Comparison of ENCODE assay signal across 7 mouse cellular contexts in the genomic region with DNA sequence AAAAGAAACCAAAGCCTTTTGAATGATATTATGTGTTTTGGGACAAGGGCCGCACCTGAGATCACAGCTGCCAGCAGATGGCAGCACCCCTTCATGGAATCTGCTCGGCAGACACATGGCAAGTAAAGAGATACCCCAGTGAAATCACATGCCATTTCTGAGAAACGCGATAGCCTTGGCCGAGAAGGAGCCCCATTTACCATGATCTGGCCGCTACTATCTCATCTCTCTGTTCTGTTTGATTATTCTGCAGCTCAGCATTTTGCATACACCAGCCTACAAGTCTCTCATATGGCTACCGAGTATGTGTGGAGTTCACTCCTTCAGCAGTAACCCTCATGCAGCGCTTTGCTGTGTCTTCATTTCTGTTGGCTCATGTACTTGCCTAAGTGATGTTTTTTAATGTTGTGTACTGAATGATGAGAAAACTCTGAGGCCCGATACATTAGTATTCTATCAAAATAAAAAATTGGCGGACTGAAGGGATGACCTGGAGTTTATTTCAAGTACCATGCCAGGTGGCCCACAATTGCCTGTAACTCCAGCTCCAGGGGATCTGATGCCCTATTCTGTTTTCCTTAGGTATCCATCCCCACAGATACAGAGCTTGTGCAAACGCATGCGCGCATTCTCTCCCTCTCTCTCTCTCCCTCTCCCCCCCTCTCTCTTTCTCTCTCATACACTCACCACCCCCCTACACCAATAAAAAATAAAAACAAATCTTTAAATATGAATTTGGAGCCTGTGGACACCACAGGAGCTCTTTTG.
DNase-seq lines count a peak whose midpoint lies in the region; ATAC-seq and TF ChIP-seq lines count a peak whose summit lies in the region.

No protein-coding gene starts in this region.

- peak; percentile 59 for ATAC-seq in intestine, postnatal 0 days
- ATAC-seq in midbrain, embryonic 15.5 days (replicated peaks): peak; percentile 93

- no peaks in the 10 kb centered on the region for H3K4me1 ChIP-seq in intestine, postnatal 0 days (replicated peaks; ENCODE audit: control insufficient read depth, insufficient read depth, low read length)
- no peaks in the 10 kb centered on the region for H3K4me1 ChIP-seq in midbrain, embryonic 15.5 days

- WGBS in intestine, postnatal 0 days: 44% methylated on average over 13 of the region's 13 CpGs
- WGBS in midbrain, embryonic 15.5 days: 38% methylated on average over 13 of the region's 13 CpGs

- DNase-seq in adrenal gland, adult 2 months: peak; percentile 75
- peak; percentile 89 for DNase-seq in embryo, embryonic 10 days (ENCODE audit: low spot score)
- DNase-seq in gastrocnemius, postnatal 25 days: peak; percentile 50
- peak; percentile 89 for DNase-seq in left cerebral cortex, postnatal 25 days (ENCODE audit: low spot score in 2 of 2)
- DNase-seq in spleen, adult 18-20 months: peak; percentile 54 to 79

- H3K9me3 ChIP-seq in intestine, postnatal 0 days (ENCODE audit: control insufficient read depth): 0 out of 2 replicates have a peak, but pooled peaks cover 4% of the 10 kb centered on the region
- H3K9me3 ChIP-seq in midbrain, embryonic 15.5 days: no peaks in the 10 kb centered on the region; the same call in 1 of the 2 replicates

- no peak overlapping the region for H3K9ac ChIP-seq in intestine, postnatal 0 days (ENCODE audit: low read depth, low read length)
- no peak overlapping the region for H3K9ac ChIP-seq in midbrain, embryonic 15.5 days

- no peak overlapping the region for H3K4me3 ChIP-seq in intestine, postnatal 0 days (ENCODE audit: low read depth, low read length)
- H3K4me3 ChIP-seq in midbrain, embryonic 15.5 days: no peak overlapping the region

- intact Hi-C loops in left cerebral cortex, postnatal 25 days (cut with DNase I): loop anchor here (1.0 to 10.0 kb wide), 4 partner anchors 513 to 1195 kb away; no protein-coding TSS in a partner anchor

- H3K27me3 ChIP-seq in intestine, postnatal 0 days (replicated peaks; ENCODE audit: control insufficient read depth, insufficient read depth, low read length): no peaks in the 10 kb centered on the region
- H3K27me3 ChIP-seq in midbrain, embryonic 15.5 days (replicated peaks): no peaks in the 10 kb centered on the region

- H3K4me2 ChIP-seq in intestine, postnatal 0 days (replicated peaks; ENCODE audit: low read depth): peak overlapping the region; percentile 24
- H3K4me2 ChIP-seq in midbrain, embryonic 15.5 days: peak overlapping the region; percentile 47

- TF ChIP-seq CTCF in intestine, postnatal 0 days (IDR thresholded peaks at IDR 0.05; ENCODE audit: low read depth): peak; percentile 94

- no peaks in the 10 kb centered on the region for H3K36me3 ChIP-seq in intestine, postnatal 0 days (ENCODE audit: control insufficient read depth, insufficient read depth)
- no peaks in the 10 kb centered on the region for H3K36me3 ChIP-seq in midbrain, embryonic 15.5 days (replicated peaks)

- H3K27ac ChIP-seq in intestine, postnatal 0 days (ENCODE audit: low read depth, low read length): no peak overlapping the region
- no peak overlapping the region for H3K27ac ChIP-seq in midbrain, embryonic 15.5 days
